Mouse (Mus musculus): ENCODE measurements around the gene Mut. TPM values are rescaled to one million over a fixed set of nuclear protein-coding genes. Genes with fewer than 3 reads are reported as not detected.
A peak's percentile ranks its signal among the peaks of the same experiment; 100 is the strongest.

The Mut gene
- 31.8 and 32.2 TPM in 2 replicates for polyA plus RNA-seq (2015; fragmentation: Nextera tagmentation; extraction: Ambion mirVana)

- H3K4me1 ChIP-seq: peaks cover 9% of the 10 kb centered on the region
- 0 out of 2 replicates have a peak, but pooled peaks cover 16% of the 10 kb centered on the region for H3K36me3 ChIP-seq
- under 1% methylated on average over 50 of the region's 50 CpGs for WGBS
- H3K27me3 ChIP-seq: no peaks in the 10 kb centered on the region
- H3K9ac ChIP-seq: peak within 1 kb of the TSS; percentile 54
- peak within 1 kb of the TSS; percentile 81 for H3K4me3 ChIP-seq (replicated peaks)
- H3K9me3 ChIP-seq (replicated peaks): no peaks in the 10 kb centered on the region
- peak within 1 kb of the TSS; percentile 66 for H3K4me2 ChIP-seq (replicated peaks)
- peak; percentile 100 for ATAC-seq (ENCODE audit: insufficient number of reproducible peaks, low FRiP score, low TSS enrichment, low read depth)
- peak within 1 kb of the TSS; percentile 97 for H3K27ac ChIP-seq (replicated peaks)
Observed at GRCm38 (mm10) chr17:40934420-40935231, at the start of gene Mut, which contains the start of gene Cenpq. Gene Mut, plus strand, starts transcription at chr17:40934685. Gene Cenpq, minus strand, starts transcription at chr17:40935047.

DNA sequence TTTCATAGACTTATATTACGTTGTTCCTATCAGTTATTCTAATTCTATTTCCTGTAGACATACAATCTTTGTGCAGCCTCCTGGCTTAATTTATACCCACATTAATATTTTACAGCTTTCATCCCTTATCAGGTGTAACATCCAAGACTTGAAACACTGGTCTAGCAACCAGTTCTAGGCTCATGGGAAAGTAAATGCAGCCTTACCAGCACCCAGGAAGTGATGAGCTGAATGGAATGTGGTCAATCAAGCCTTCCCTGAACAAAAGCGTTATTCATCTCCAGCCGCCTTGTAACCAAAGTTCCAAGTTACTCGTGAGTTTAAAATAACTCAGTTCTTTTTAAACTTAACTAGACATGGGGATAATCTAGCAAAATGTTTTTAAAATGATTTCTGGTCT is 49.3 kb upstream of the Mut start:
- Histone ChIP-seq H3K9me3 (replicated peaks) (no peaks in the 10 kb centered on the region), H3K4me3 (replicated peaks) (no peak overlapping the region), H3K4me2 (replicated peaks) (no peak overlapping the region), H3K27me3 (no peaks in the 10 kb centered on the region), H3K4me1 (no peaks in the 10 kb centered on the region), H3K27ac (replicated peaks) (no peak overlapping the region), H3K9ac (no peak overlapping the region), H3K36me3 (no peaks in the 10 kb centered on the region)
- WGBS: 58% methylated on average over 4 of the region's 4 CpGs
- no peak for ATAC-seq (ENCODE audit: insufficient number of reproducible peaks, low FRiP score, low TSS enrichment, low read depth)

DNA sequence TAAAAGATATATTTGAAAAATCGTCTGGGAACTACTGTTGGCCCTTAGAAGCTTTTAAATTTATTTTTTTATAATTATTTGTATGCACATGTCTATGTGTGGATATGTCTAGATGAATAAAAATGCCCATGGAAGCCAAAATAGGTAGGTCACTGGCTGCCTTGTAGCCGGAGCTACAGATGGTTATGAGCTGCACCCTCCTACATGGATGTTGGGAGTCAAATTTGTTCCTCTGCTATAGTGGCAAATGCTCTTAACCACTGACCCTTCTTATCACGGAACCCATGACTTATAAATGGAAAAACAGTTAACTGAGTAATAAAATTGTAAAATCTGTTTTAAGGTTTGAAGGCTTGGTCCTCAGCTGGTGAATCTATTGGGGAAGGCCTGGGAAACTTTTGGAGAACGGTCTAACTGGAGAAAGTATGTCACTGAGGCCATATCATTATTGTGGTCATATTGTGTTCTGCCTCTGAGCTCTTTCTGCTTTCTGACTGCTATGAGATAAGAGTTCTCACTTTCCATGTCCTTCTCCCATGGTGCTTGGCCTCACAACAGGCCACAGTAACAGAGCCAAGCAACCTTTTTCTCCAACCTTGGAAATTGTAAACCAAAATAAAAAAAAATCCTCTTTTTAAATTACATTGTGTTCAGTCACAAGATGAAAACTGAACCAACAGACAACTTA is 46.5 kb upstream of the Mut start:
- H3K4me1 ChIP-seq: no peaks in the 10 kb centered on the region
- WGBS: 81% methylated on average over 4 of the region's 4 CpGs
- no peaks in the 10 kb centered on the region for H3K9me3 ChIP-seq (replicated peaks)
- no peaks in the 10 kb centered on the region for H3K36me3 ChIP-seq
- H3K27me3 ChIP-seq: no peaks in the 10 kb centered on the region
- H3K4me3 ChIP-seq (replicated peaks): no peak overlapping the region
- no peak overlapping the region for H3K9ac ChIP-seq
- no peak overlapping the region for H3K27ac ChIP-seq (replicated peaks)
- ATAC-seq (ENCODE audit: insufficient number of reproducible peaks, low FRiP score, low TSS enrichment, low read depth): no peak
- H3K4me2 ChIP-seq (replicated peaks): no peak overlapping the region

DNA sequence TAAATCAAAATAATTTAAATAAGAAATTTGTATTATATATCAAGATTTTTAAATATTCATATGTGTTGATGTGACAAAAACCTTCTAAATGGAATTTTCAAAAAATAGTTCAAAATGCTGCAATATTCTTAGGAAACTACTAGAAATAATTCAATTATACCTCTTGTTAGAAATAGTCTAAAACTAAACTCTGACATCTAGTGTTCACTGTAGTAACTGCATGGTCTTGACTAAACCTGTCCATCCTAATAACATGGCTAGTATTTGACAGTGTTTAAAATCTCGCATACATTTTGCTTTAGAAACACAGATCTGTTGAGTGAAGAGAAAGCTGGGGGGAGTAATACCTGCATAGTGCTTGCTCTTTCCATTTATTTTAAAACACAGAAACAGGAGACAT is 37.6 kb upstream of the Mut start:
- H3K4me1 ChIP-seq: no peaks in the 10 kb centered on the region
- 62% methylated on average over 1 of the region's 1 CpGs for WGBS
- no peaks in the 10 kb centered on the region for H3K9me3 ChIP-seq (replicated peaks)
- no peak overlapping the region for H3K4me3 ChIP-seq (replicated peaks)
- H3K36me3 ChIP-seq: no peaks in the 10 kb centered on the region
- H3K27me3 ChIP-seq: no peaks in the 10 kb centered on the region
- ATAC-seq (ENCODE audit: insufficient number of reproducible peaks, low FRiP score, low TSS enrichment, low read depth): no peak
- H3K9ac ChIP-seq: no peak overlapping the region
- H3K27ac ChIP-seq (replicated peaks): no peak overlapping the region
- no peak overlapping the region for H3K4me2 ChIP-seq (replicated peaks)

DNA sequence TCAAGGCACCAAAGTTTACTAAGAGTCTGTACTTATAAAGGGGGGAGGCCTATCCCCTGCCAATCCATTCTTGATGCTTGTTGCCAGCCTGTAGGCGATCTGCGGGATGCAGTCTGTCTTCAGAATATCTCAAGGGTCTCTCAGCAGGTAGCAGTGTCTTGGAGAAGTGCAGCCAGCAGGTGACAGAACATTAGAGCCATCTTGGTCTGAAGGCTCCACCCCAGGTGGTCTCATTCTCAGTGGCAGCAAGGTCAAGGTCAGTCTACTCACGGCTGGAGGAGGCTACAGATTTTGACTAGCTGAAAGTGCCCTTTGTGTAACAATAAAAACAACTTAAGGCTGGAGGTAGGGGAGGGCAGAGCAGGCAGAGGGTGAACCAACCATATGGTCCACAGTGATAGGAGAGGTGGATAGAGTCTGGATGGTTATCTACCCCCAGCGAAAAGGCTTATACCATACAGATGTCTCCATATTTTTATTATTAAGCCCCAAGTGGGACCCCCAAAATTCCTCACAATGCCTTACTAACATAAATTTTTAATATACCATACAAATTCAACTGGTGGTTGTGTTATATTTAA is 34.6 kb upstream of the Mut start:
- ATAC-seq (ENCODE audit: insufficient number of reproducible peaks, low FRiP score, low TSS enrichment, low read depth): no peak
- no peak overlapping the region for H3K27ac ChIP-seq (replicated peaks)
- no peak overlapping the region for H3K9ac ChIP-seq
- no peaks in the 10 kb centered on the region for H3K9me3 ChIP-seq (replicated peaks)
- no peaks in the 10 kb centered on the region for H3K27me3 ChIP-seq
- H3K36me3 ChIP-seq: no peaks in the 10 kb centered on the region
- 0 out of 2 replicates have a peak, but pooled peaks cover 2% of the 10 kb centered on the region for H3K4me1 ChIP-seq
- WGBS: 27% methylated on average over 4 of the region's 4 CpGs
- no peak overlapping the region for H3K4me2 ChIP-seq (replicated peaks)
- H3K4me3 ChIP-seq (replicated peaks): no peak overlapping the region

- ATAC-seq (ENCODE audit: insufficient number of reproducible peaks, low FRiP score, low TSS enrichment, low read depth): no peak
- H3K4me3 ChIP-seq (replicated peaks): no peak overlapping the region
- H3K9me3 ChIP-seq (replicated peaks): no peaks in the 10 kb centered on the region
- no peaks in the 10 kb centered on the region for H3K27me3 ChIP-seq
- 72% methylated on average over 4 of the region's 4 CpGs for WGBS
- H3K9ac ChIP-seq: no peak overlapping the region
- no peaks in the 10 kb centered on the region for H3K36me3 ChIP-seq
- H3K4me1 ChIP-seq: 0 out of 2 replicates have a peak, but pooled peaks cover 2% of the 10 kb centered on the region
- no peak overlapping the region for H3K27ac ChIP-seq (replicated peaks)
- H3K4me2 ChIP-seq (replicated peaks): no peak overlapping the region
Observed at GRCm38 (mm10) chr17:40903345-40903744, 31.1 kb upstream of the Mut start.

DNA sequence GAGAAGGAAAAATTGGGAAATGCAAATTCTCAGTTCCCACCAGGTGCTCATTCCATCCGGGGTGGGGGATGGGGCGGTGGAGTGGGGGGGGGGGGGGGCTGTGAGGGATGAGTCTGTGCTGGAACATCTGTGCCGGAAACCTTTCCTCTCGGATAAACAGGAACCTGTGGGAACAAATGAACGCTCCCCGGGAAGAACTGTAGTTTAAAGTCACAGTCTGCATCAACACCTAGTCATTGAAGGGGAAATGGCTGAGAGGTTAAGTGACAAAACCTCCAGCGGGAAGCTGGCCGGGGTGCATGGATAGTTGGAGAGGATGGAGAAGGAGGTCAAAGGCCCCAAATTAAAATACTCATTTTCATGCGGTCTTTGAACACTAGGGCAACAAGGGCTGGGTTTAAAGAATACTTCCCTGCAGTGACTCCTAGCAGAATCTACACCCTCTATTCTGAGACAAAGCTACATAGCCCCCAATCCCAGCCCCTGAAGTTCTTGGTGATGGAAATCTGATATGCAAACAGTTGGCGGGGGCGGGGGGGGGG is 30.4 kb upstream of the Mut start:
- no peak for ATAC-seq (ENCODE audit: insufficient number of reproducible peaks, low FRiP score, low TSS enrichment, low read depth)

DNA sequence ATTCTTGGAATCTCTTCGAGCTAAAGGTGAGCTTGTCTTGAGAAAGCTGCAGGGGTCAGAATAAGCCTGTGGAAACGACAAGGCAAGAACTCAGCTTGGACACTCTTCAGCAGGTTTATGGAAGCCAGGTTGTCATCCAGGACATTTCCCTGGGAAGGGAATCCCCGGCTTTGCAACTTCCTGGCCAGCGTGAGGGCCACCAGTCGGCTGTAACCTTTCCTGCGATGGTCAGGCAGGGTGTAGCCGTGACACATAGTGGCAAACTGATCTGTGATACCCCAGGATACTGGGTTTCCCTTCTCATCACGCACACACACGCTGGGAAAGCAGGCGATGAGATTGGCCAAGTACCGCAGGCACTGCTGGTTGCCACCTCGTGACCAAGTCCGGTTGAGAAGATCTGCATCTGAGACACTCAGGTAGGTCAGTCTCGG is 29.7 kb upstream of the Mut start:
- 13% methylated on average over 14 of the region's 14 CpGs for WGBS
- peak overlapping the region; percentile 34 for H3K4me2 ChIP-seq (replicated peaks)
- no peak overlapping the region for H3K4me3 ChIP-seq (replicated peaks)
- H3K27me3 ChIP-seq: no peaks in the 10 kb centered on the region
- no peak overlapping the region for H3K27ac ChIP-seq (replicated peaks)
- H3K4me1 ChIP-seq: 0 out of 2 replicates have a peak, but pooled peaks cover 2% of the 10 kb centered on the region
- no peaks in the 10 kb centered on the region for H3K9me3 ChIP-seq (replicated peaks)
- ATAC-seq (ENCODE audit: insufficient number of reproducible peaks, low FRiP score, low TSS enrichment, low read depth): no peak
- no peaks in the 10 kb centered on the region for H3K36me3 ChIP-seq
- no peak overlapping the region for H3K9ac ChIP-seq

More for the DNA sequence above, 30.4 kb upstream of the Mut start:
- Histone ChIP-seq H3K9ac (no peak overlapping the region), H3K27me3 (no peaks in the 10 kb centered on the region), H3K9me3 (replicated peaks) (no peaks in the 10 kb centered on the region), H3K4me3 (replicated peaks) (no peak overlapping the region), H3K27ac (replicated peaks) (no peak overlapping the region), H3K4me2 (replicated peaks) (no peak overlapping the region), H3K4me1 (0 out of 2 replicates have a peak, but pooled peaks cover 2% of the 10 kb centered on the region), H3K36me3 (no peaks in the 10 kb centered on the region)
- WGBS: 10% methylated on average over 11 of the region's 11 CpGs

DNA sequence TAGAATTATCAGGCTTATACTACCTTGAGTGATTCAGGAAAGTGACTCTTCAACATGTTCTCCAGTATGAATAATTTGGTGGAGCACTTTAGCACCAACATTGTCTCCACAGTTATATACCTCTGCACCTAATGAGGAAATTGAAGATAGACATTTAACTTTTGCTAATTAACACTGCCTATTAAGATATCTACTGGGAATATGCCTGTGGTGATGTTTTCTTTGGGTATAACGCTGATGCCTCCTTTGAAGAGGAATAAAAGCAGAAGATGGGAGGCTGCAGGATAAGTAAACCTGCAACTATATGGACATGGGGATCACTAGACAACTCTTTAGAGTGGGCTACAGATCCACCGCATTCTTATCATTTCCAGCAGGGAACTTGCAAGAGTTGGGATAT is 20.2 kb upstream of the Mut start, which contains the start of gene Glyatl3:
Gene Glyatl3 (minus strand): TSS at position 101 of the 400 bp plus-strand sequence.
- Histone ChIP-seq H3K4me2 (replicated peaks) (no peak within 1 kb of the TSS), H3K27ac (replicated peaks) (no peak within 1 kb of the TSS), H3K4me1 (no peaks in the 10 kb centered on the region), H3K4me3 (replicated peaks) (no peak within 1 kb of the TSS), H3K9ac (no peak within 1 kb of the TSS), H3K27me3 (no peaks in the 10 kb centered on the region), H3K36me3 (no peaks in the 10 kb centered on the region), H3K9me3 (replicated peaks) (no peaks in the 10 kb centered on the region)
- 95% methylated on average over 2 of the region's 2 CpGs for WGBS
- no peak for ATAC-seq (ENCODE audit: insufficient number of reproducible peaks, low FRiP score, low TSS enrichment, low read depth)

- Histone ChIP-seq H3K36me3 (no peaks in the 10 kb centered on the region), H3K27me3 (no peaks in the 10 kb centered on the region), H3K4me3 (replicated peaks) (no peak overlapping the region), H3K4me2 (replicated peaks) (no peak overlapping the region), H3K9ac (no peak overlapping the region), H3K9me3 (replicated peaks) (no peaks in the 10 kb centered on the region), H3K27ac (replicated peaks) (no peak overlapping the region), H3K4me1 (no peaks in the 10 kb centered on the region)
- WGBS: 96% methylated on average over 2 of the region's 2 CpGs
- ATAC-seq (ENCODE audit: insufficient number of reproducible peaks, low FRiP score, low TSS enrichment, low read depth): no peak
Observed at GRCm38 (mm10) chr17:40915499-40915898, 19.0 kb upstream of the Mut start.

GRCm38 (mm10) chr17:40933985-40934384 is 500 bp upstream of the Mut start:
- H3K27ac ChIP-seq (replicated peaks): no peak overlapping the region
- H3K9me3 ChIP-seq (replicated peaks): no peaks in the 10 kb centered on the region
- 0 out of 2 replicates have a peak, but pooled peaks cover 16% of the 10 kb centered on the region for H3K36me3 ChIP-seq
- 0% methylated on average over 14 of the region's 14 CpGs for WGBS
- H3K4me2 ChIP-seq (replicated peaks): peak overlapping the region; percentile 66
- H3K4me3 ChIP-seq (replicated peaks): peak overlapping the region; percentile 81
- ATAC-seq (ENCODE audit: insufficient number of reproducible peaks, low FRiP score, low TSS enrichment, low read depth): no peak
- H3K9ac ChIP-seq: peak overlapping the region; percentile 21; the same call in 1 of the 2 replicates
- no peaks in the 10 kb centered on the region for H3K27me3 ChIP-seq
- peaks cover 9% of the 10 kb centered on the region for H3K4me1 ChIP-seq
